Mouse (Mus musculus) heart, embryonic 14.5 days (tissue): ENCODE measurements around the gene Slirp. TPM values are rescaled to one million over a fixed set of nuclear protein-coding genes. Genes with fewer than 3 reads are reported as not detected.

Experiments used
- ATAC-seq: fragments of 200-750 bp; cut with Nextera tagmentation; 2 replicates; pipeline ENCODE4 v1.8.0; 2017; ENCODE audit warnings: low read depth, moderate TSS enrichment; ENCODE audit not compliant: insufficient number of reproducible peaks, insufficient read depth, low FRiP score
- H3K27ac ChIP-seq, 2 experiments: fragments of 200-500 bp in 1 of 2; fragments of 300-500 bp in 1 of 2; sonication (generic) in 1 of 2; replicated peaks in 1 of 2; 2 replicates each; pipeline ENCODE4 v1.5.1; 2012 to 2014; ENCODE audit warnings: low read depth in 2 of 2, low read length in 2 of 2, control low read depth in 1 of 2, mild to moderate bottlenecking in 1 of 2, mixed read lengths in 1 of 2; ENCODE audit not compliant: control insufficient read depth in 1 of 2, insufficient read depth in 1 of 2
- H3K27me3 ChIP-seq: fragments of 300-500 bp; sonication (generic); 2 replicates; pipeline ENCODE4 v1.6.1; 2014; ENCODE audit warnings: mild to moderate bottlenecking, low read length, control low read depth; ENCODE audit not compliant: control insufficient read depth, insufficient read depth
- H3K36me3 ChIP-seq: fragments of 300-500 bp; sonication (generic); 2 replicates; pipeline ENCODE4 v1.6.1; 2014; ENCODE audit warnings: mild to moderate bottlenecking, control low read depth, low read length, mixed read lengths; ENCODE audit not compliant: control insufficient read depth, insufficient read depth
- H3K4me1 ChIP-seq, 2 experiments: fragments of 200-500 bp in 1 of 2; fragments of 300-500 bp in 1 of 2; sonication (generic) in 1 of 2; 2 replicates each; pipeline ENCODE4 v1.6.1; 2012 to 2014; ENCODE audit warnings: low read length in 2 of 2, control low read depth in 1 of 2, mixed read lengths in 1 of 2; ENCODE audit not compliant: control insufficient read depth in 2 of 2, insufficient read depth in 2 of 2
- H3K4me2 ChIP-seq: fragments of 300-500 bp; sonication (generic); 2 replicates; pipeline ENCODE4 v1.6.1; 2014; ENCODE audit warnings: mild to moderate bottlenecking, low read length
- H3K4me3 ChIP-seq, 2 experiments: fragments of 200-500 bp in 1 of 2; fragments of 300-500 bp in 1 of 2; sonication (generic) in 1 of 2; 2 replicates each; pipeline ENCODE4 v1.5.1; 2012 to 2014; ENCODE audit warnings: low read length in 2 of 2, mild to moderate bottlenecking in 2 of 2, control low read depth in 1 of 2, low read depth in 1 of 2, moderate library complexity in 1 of 2; ENCODE audit not compliant: control insufficient read depth in 1 of 2, insufficient read depth in 1 of 2
- H3K9ac ChIP-seq: fragments of 300-500 bp; sonication (generic); 2 replicates; pipeline ENCODE4 v1.6.1; 2014; ENCODE audit warnings: mild to moderate bottlenecking, low read length
- H3K9me3 ChIP-seq: fragments of 300-500 bp; sonication (generic); 2 replicates; pipeline ENCODE4 v1.6.1; 2016; ENCODE audit warnings: low read length, control low read depth; ENCODE audit not compliant: control insufficient read depth
- WGBS: fragments of 180-500 bp; shearing (Covaris S2); extraction: QIAGEN DNeasy Blood & Tissue Kit; methylation state at CpG from one replicate; pipeline ENCODE4 v1.1.7; 2014; 5-methylcytosine and 5-hydroxymethylcytosine counted together
- polyA plus RNA-seq: library from polyadenylated mRNA; unstranded; fragments of >200 nt; fragmentation: Nextera tagmentation; extraction: Ambion mirVana; gene quantifications from 2 replicates; pipeline ENCODE4 v1.2.1, GENCODE M21; 2014

The Slirp gene
- polyA plus RNA-seq: 248 and 265 TPM in 2 replicates

DNA sequence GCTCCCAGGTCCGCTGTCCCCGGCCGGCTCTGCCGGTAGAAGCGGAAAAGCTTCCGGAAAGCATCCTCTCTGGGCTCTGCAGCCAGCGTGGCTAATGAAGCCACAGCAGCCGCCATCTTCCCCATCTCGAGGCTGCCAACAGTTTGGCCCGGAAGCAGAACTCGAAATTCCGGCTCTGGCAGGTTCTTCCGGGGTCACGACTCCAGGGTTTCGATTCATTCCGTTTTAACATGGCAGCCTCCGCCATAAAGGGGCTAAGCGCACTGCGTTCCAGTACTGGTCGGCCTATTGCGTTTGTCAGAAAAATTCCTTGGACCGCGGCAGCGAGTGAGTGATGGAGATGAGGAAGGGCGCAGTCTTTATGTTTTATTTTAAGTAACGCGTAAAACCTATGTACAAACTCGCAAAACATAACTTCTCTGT lies at the start of gene Slirp, which contains the start of gene Alkbh1:
Gene Slirp (plus strand): TSS at position 197 of the 423 bp plus-strand sequence.
Gene Alkbh1 (minus strand): TSS at position 318 of the 423 bp plus-strand sequence.
- peak within 1 kb of the TSS; percentile 98 for H3K9ac ChIP-seq
- peak; percentile 74 for ATAC-seq
- H3K4me1 ChIP-seq: peaks cover 0 to 18% of the 10 kb centered on the region in 2 experiments; a peak in 2 of 4 replicates
- peak within 1 kb of the TSS; percentile 98 to 99 for H3K4me3 ChIP-seq
- peaks cover 59% of the 10 kb centered on the region for H3K36me3 ChIP-seq
- H3K9me3 ChIP-seq: no peaks in the 10 kb centered on the region
- peak within 1 kb of the TSS; percentile 84 to 86 for H3K27ac ChIP-seq
- no peaks in the 10 kb centered on the region for H3K27me3 ChIP-seq
- WGBS: under 1% methylated on average over 28 of the region's 28 CpGs
- H3K4me2 ChIP-seq: peak within 1 kb of the TSS; percentile 81

DNA sequence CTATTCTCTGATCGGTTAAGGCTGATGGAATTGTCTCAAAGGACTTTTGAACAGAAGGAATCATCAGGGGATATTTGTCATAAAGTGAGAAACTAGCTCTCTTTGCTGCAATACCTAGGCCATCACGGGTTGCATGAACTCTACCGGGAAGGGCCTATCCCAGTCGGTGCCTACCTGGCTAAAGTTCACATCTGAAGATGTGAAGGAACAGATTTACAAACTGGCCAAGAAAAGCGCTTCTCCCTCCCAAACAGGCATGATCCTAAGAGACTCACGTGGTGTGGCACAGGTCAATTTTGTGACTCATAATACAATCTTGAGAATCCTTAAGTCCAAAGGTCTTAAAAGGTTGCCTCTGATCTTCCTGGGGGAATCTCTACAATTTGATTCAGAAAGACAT lies 49.4 kb upstream of the Slirp start:
- Histone ChIP-seq H3K4me2 (no peak overlapping the region), H3K4me3 (no peak overlapping the region), H3K9me3 (no peaks in the 10 kb centered on the region), H3K27me3 (no peaks in the 10 kb centered on the region), H3K9ac (no peak overlapping the region), H3K4me1 (no peaks in the 10 kb centered on the region), H3K27ac (no peak overlapping the region), H3K36me3 (no peaks in the 10 kb centered on the region)
- no peak for ATAC-seq
- 86% methylated on average over 6 of the region's 6 CpGs for WGBS

DNA sequence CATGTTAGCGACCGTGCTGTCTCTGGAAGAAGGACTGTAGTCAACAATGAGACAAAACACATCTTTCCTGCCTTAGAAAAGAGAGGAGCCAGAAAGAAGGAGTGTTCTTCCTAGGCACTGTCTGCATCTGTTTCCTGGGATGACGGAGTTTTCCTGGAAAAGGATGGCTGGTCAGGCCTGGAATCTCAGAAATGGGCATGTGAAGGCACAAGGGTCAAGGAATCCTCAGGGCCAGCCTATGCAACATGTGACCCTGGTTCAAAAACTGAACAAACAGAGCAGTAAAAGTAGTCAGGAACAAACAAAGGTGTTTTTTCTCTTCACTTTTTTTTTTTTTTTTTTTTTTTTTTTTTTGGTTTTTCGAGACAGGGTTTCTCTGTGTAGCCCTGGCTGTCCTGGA lies 46.6 kb upstream of the Slirp start:
- Histone ChIP-seq H3K9ac (no peak overlapping the region), H3K4me1 (no peaks in the 10 kb centered on the region), H3K9me3 (no peaks in the 10 kb centered on the region), H3K27ac (no peak overlapping the region), H3K4me3 (no peak overlapping the region), H3K27me3 (no peaks in the 10 kb centered on the region), H3K36me3 (no peaks in the 10 kb centered on the region), H3K4me2 (no peak overlapping the region)
- no peak for ATAC-seq
- WGBS: 81% methylated on average over 3 of the region's 4 CpGs

DNA sequence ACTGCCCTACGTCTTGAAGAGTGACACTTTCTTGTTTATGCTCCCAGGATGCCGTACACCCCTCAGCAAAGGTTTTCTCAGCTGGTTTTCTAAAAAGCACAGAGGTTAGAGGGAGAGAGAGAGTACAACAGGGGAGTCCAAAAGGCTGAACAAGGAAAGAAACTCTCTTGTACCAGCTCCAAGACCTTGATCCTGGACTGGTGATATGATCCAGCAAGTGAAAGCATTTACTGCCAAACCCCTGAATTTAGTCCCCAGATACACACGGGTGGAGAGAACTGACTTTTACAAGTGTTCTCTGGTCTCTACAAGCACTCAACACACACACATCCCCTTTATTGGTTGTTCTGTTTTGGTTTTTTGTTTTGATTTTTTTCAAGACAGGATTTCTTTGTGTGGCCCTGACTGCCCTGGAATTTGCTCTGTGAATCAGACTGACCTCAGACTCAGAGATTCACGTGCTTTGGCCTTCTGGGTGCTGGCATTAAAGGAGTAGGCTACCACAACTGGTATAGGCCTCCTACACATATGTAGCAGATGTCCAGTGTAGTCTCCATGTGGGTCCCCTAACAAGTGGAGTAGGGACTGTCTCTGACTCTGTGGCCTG lies 45.8 kb upstream of the Slirp start:
- H3K9me3 ChIP-seq: no peaks in the 10 kb centered on the region
- no peak overlapping the region for H3K4me2 ChIP-seq
- H3K4me3 ChIP-seq: no peak overlapping the region
- H3K4me1 ChIP-seq: no peaks in the 10 kb centered on the region
- no peak overlapping the region for H3K9ac ChIP-seq
- no peaks in the 10 kb centered on the region for H3K36me3 ChIP-seq
- H3K27ac ChIP-seq: no peak overlapping the region
- WGBS: 71% methylated on average over 4 of the region's 4 CpGs
- ATAC-seq: no peak
- no peaks in the 10 kb centered on the region for H3K27me3 ChIP-seq

DNA sequence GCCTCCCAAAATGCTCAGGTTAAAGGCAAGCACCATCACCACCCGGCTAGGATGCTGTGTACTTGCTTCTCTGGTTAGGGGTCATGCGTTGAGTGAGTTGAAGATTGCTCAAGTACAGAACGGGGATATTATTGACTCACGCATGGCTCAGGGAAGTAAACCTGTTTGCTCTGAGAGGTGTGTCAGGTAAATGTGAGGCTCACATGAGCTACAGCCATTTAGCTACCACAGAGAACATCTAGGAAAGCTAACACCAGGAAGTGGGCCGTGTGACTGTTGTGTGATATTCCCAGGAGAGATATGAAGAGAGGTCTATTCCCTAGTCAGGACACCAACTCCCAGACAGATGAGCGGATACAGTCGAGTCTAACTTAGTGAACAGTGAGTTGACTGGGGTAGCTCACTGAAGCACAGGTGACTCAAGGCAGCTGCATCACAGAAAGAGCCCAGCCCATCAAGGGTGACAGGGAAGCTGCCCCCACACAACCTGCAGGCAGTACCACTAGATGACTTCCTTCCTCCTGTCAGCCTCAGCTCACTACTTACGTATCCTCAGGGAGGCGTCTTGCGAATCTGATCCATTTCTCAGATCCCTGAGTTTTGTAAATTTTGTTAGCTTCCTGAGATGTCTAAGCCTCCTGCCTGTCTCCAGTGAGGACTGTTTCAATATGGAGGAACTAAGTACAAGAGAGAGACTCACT lies 44.4 kb upstream of the Slirp start:
- no peaks in the 10 kb centered on the region for H3K36me3 ChIP-seq
- WGBS: 77% methylated on average over 10 of the region's 10 CpGs
- no peaks in the 10 kb centered on the region for H3K27me3 ChIP-seq
- no peaks in the 10 kb centered on the region for H3K9me3 ChIP-seq
- no peaks in the 10 kb centered on the region for H3K4me1 ChIP-seq
- H3K4me3 ChIP-seq: no peak overlapping the region
- no peak overlapping the region for H3K27ac ChIP-seq
- H3K9ac ChIP-seq: no peak overlapping the region
- ATAC-seq: no peak
- H3K4me2 ChIP-seq: no peak overlapping the region

DNA sequence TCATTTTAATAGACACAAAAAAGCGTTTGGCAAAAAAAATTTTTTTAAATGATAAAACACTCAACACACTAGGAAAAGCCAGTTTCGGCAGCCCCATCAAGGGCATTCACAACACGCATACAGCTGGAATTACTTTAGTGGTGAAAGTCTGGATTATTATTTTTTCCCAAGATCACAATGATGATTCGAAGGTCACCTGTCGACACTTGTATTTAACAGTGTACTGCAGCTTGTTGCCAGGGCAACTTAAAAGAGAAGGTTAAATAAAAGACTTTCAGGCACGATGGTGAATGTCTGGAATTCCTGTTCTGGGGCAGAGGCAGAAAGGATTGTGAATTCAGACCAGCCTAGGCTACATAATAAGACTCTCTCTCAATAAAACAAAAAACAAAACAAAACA lies 41.8 kb upstream of the Slirp start:
- no peaks in the 10 kb centered on the region for H3K4me1 ChIP-seq
- H3K36me3 ChIP-seq: no peaks in the 10 kb centered on the region
- H3K4me3 ChIP-seq: no peak overlapping the region
- no peaks in the 10 kb centered on the region for H3K27me3 ChIP-seq
- 41% methylated on average over 6 of the region's 6 CpGs for WGBS
- no peak overlapping the region for H3K27ac ChIP-seq
- ATAC-seq: no peak
- no peak overlapping the region for H3K9ac ChIP-seq
- H3K4me2 ChIP-seq: no peak overlapping the region
- no peaks in the 10 kb centered on the region for H3K9me3 ChIP-seq

DNA sequence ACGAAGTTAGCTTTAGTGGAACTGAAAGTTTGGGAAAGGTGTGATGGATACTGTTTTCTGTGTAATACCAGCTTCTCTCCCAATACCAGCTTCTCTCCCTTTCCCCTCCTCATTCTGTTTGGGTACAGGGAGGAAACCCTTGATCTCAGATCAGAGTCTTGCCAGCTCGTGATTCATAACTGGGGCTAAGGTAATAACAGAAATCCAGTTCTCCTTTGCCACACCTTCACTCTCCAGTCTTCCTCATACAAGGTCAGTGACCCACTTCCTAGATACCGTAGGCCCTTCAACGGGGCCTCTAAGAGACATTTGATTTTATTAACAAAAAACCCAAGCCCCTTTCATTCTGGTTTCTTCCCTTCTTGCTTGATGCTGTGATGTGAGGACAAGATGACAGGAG lies 38.5 kb upstream of the Slirp start:
- no peak overlapping the region for H3K4me2 ChIP-seq
- H3K4me3 ChIP-seq: no peak overlapping the region
- 86% methylated on average over 4 of the region's 4 CpGs for WGBS
- H3K27me3 ChIP-seq: no peaks in the 10 kb centered on the region
- no peaks in the 10 kb centered on the region for H3K9me3 ChIP-seq
- H3K4me1 ChIP-seq: peaks cover 9 to 12% of the 10 kb centered on the region in 2 experiments
- H3K9ac ChIP-seq: no peak overlapping the region
- H3K27ac ChIP-seq: no peak overlapping the region
- ATAC-seq: no peak
- H3K36me3 ChIP-seq: no peaks in the 10 kb centered on the region
